27 mouse cellular contexts compared by ENCODE assay signal in the genomic region with DNA sequence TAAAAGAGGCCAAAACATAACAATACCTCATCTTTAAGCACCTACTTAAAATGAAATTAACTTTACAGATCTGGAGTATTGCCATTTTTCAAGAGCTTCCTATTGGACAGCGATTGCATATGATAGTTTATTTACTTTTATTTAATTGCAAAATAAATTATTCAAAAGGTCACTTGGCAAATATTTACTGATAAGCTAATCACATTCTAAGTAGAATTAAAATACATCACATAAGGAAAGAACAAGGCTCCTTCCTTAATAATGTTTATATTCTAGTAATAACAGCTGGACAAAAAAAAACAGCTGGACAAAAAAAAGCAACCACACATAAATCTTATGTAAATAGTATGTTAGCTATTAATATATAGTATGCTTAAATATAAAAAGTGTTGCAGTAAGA.
"Had no signal": no experiment of that assay in that cellular context is flagged by ENCODE, and none has a peak within 500 bp of the region (broad histone marks: within the 10 kb centered on the region; RNA-seq: fewer than 3 reads in every experiment).

No protein-coding gene starts in this region.

- H3K4me2 ChIP-seq: embryonic facial prominence, embryonic 12.5 days; embryonic facial prominence, embryonic 13.5 days; embryonic facial prominence, embryonic 15.5 days; forebrain, embryonic 12.5 days; forebrain, embryonic 13.5 days; forebrain, embryonic 15.5 days had no signal

- H3K9me3 ChIP-seq: embryonic facial prominence, embryonic 10.5 days; embryonic facial prominence, embryonic 12.5 days; embryonic facial prominence, embryonic 13.5 days; embryonic facial prominence, embryonic 15.5 days; forebrain, embryonic 10.5 days; forebrain, embryonic 12.5 days; forebrain, embryonic 13.5 days; forebrain, embryonic 15.5 days had no signal

- H3K4me3 ChIP-seq: embryonic facial prominence, embryonic 10.5 days; embryonic facial prominence, embryonic 12.5 days; embryonic facial prominence, embryonic 13.5 days; embryonic facial prominence, embryonic 15.5 days; erythroblast, embryonic 14.5 days; forebrain, embryonic 10.5 days; forebrain, embryonic 12.5 days; forebrain, embryonic 13.5 days; forebrain, embryonic 15.5 days; gastrocnemius, adult 2 months had no signal

- DNase-seq: cerebellum, adult 18-20 months; cerebellum, adult 2 months; cerebellum, adult 8-10 months; cerebellum, adult 9-10 months; cerebellum, adult 9-11 months; cerebellum, postnatal 10 days; cerebellum, postnatal 14 days; cerebellum, postnatal 25 days; cerebellum, postnatal 36 days; embryo, embryonic 11 days; forebrain, postnatal 0 days; gastrocnemius, adult 2 months; gastrocnemius, postnatal 10 days; gastrocnemius, postnatal 14 days; gastrocnemius, postnatal 25 days; gastrocnemius, postnatal 36 days had no signal

- H3K27ac ChIP-seq: embryonic facial prominence, embryonic 10.5 days; embryonic facial prominence, embryonic 12.5 days; embryonic facial prominence, embryonic 13.5 days; embryonic facial prominence, embryonic 15.5 days; forebrain, embryonic 10.5 days; forebrain, embryonic 12.5 days; forebrain, embryonic 13.5 days; forebrain, embryonic 15.5 days; gastrocnemius, adult 2 months had no signal

- H3K9ac ChIP-seq: embryonic facial prominence, embryonic 12.5 days; embryonic facial prominence, embryonic 13.5 days; embryonic facial prominence, embryonic 15.5 days; forebrain, embryonic 12.5 days; forebrain, embryonic 13.5 days; forebrain, embryonic 15.5 days; forebrain, postnatal 0 days had no signal

- H3K36me3 ChIP-seq: embryonic facial prominence, embryonic 10.5 days; embryonic facial prominence, embryonic 12.5 days; embryonic facial prominence, embryonic 13.5 days; embryonic facial prominence, embryonic 15.5 days; forebrain, embryonic 10.5 days; forebrain, embryonic 12.5 days; forebrain, embryonic 15.5 days had no signal

- ATAC-seq: forebrain, embryonic 13.5 days; forebrain, embryonic 14.5 days; forebrain, embryonic 15.5 days; forebrain, embryonic 16.5 days; forebrain, postnatal 0 days had no signal

- H3K4me1 ChIP-seq: embryonic facial prominence, embryonic 10.5 days; embryonic facial prominence, embryonic 12.5 days; embryonic facial prominence, embryonic 13.5 days; embryonic facial prominence, embryonic 15.5 days; forebrain, embryonic 10.5 days; forebrain, embryonic 12.5 days; forebrain, embryonic 13.5 days; forebrain, embryonic 15.5 days had no signal

- H3K27me3 ChIP-seq: embryonic facial prominence, embryonic 12.5 days; embryonic facial prominence, embryonic 13.5 days; embryonic facial prominence, embryonic 15.5 days; forebrain, embryonic 12.5 days; forebrain, embryonic 13.5 days; forebrain, embryonic 15.5 days had no signal
